Mouse (Mus musculus): ENCODE measurements around the gene P2ry13.

DNA sequence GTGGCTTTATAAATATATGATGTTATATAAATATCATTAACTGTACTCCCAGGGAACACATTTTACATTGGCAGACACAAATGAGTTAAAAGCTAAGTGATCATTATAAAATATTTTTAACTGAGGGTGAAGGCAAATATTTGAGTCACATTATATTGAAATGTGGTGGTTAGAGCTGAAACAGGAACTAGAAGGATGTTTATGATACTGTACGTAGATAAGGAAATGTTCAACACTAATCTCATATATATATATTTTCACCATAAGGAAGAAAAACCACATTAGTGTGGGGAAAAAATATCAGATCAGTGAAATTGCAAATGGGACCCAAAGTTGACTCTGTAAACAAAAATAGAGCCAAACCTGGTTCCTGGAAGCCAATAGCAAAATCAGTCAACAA, 50.2 kb downstream of the P2ry13 start:
- TF ChIP-seq CTCF (IDR thresholded peaks at IDR 0.05; ENCODE audit: control insufficient read depth, insufficient read depth, insufficient replicate concordance, low read depth, low read length) (no peak), POLR2A (IDR thresholded peaks at IDR 0.05; ENCODE audit: control insufficient read depth, low read depth, low read length) (no peak)

Measured in testis, adult 2 months (tissue).